Mouse (Mus musculus) MN1 (cell line): ENCODE measurements around the gene Gm5751.
"Not testable (repeated sequence)": the region's sequence is repeated elsewhere in the genome, so short reads cannot be mapped to it uniquely, and the experiment has no call there.

ENCODE experiments used
- DNase-seq: peaks from one replicate; pipeline ENCODE4 v3.0.0-alpha.2; 2016; ENCODE audit warnings: low spot score

The Gm5751 gene

DNA sequence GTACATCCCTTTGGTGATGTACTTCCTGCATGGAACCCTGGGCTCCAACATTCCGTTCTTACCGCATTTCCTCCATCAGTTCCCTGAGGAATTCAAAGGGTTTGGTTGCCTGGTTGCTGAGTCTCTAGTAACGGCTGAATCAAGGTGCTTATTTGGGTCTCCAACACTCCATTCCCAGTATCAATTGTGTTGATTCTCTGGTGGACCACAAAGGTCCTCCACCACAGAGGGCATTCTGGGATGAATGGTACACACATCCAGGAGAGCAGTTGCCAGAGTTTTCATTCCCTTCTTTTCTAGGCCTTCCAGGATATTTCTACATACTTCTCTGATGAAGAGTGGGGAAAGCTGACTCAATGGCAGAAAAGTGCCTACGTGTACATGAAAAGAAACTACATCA lies at the start of gene Gm5751:
Gm5751 (plus strand) TSS at position 301 of the 400 bp plus-strand sequence.
- DNase-seq, result not testable (repeated sequence)

GRCm38 (mm10) chrX:8832043-8832442 lies 42.0 kb upstream of the Gm5751 start:
- DNase-seq, result peak; percentile 25

- no peak for DNase-seq
These were observed 30.4 kb upstream of the Gm5751 start, which contains the start of gene Gm6592 for GRCm38 (mm10) chrX:8843694-8844093. Gm6592 (plus strand) TSS chrX:8843994.

DNA sequence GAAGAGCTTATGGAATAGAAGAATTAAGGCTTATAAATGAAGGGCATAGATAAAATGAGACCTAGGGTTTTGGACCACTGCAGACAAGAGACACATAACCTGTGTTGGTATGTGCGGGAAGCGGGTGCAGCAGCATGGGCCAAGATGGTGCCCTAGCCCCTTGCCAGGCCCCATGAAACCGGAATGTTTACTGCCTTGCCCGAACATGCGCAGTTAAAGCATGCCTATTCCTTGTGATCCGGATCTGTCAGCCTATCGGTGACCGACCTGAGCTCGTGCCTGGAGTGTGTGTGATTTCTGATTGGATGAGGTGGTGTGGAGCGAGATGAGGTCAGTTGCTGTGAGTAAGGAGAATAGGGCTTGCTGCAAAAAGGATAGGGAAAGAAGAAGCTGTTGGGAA lies 21.6 kb upstream of the Gm5751 start:
- peak; percentile 16 for DNase-seq

DNA sequence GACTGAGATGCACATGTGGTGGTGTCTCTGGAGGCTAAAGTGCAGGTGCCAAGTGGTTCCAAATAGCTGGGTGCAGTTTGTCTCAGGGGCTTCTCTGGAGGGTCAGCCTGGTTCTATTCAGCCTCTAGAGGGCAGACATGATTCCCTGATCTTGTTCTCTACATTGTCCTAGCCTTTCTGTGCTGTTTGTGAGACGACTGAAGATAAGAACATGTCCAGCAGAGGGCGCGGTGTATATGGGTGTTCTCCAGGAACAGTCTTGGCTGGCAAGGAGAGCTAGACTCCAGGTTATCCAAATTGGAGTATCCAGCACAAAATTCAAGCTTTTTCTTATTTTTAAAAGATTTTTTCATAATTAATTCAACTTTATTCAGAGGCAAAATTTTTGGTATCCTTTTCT lies 9.7 kb upstream of the Gm5751 start:
- DNase-seq, result peak; percentile 41

GRCm38 (mm10) chrX:8884336-8884735 lies 10.3 kb downstream of the Gm5751 start:
- DNase-seq, result no peak

GRCm38 (mm10) chrX:8891975-8892342 lies 17.9 kb downstream of the Gm5751 start:
- DNase-seq, result no peak

DNA sequence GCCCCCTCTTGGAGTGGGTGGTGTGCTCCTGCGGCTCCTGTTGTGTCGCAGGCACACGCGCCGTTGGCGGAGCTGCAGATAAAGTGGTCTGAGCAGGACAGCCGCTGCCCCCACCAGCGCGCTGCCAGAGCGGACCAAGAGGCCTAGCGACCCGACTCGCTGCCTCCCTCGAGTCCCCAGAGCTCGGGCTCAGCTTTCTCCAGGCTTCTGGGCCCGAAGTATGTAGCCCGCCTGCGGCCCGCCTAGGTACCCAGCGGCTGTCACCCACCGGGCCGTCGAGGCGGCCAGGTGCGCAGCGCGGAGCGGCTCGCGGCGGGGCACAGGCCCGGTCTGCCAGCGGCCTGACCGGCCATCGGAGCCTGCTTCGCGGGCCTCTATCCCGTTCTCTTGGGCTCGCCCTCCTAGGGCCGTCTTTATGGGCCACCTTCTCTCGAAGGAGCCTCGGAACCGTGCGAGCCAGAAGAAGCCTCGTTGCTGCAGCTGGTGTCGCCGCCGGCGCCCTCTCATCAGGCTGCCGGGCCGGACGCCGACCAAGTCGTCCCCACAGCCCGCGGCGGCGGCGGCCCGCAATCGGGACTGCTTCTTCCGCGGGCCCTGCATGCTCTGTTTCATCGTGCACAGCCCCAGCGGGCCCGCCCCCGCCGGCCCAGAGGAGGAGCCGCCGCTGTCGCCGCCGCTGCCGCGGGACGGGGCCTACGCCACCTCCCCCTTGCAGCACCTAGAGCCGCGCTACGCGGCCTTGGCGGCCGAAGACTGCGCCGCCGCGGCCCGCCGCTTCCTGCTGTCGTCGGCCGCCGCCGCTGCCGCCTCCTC lies 18.5 kb downstream of the Gm5751 start, which contains the start of gene B630019K06Rik:
B630019K06Rik (plus strand) TSS at position 40 of the 813 bp plus-strand sequence.
- DNase-seq, result peak; percentile 38

DNA sequence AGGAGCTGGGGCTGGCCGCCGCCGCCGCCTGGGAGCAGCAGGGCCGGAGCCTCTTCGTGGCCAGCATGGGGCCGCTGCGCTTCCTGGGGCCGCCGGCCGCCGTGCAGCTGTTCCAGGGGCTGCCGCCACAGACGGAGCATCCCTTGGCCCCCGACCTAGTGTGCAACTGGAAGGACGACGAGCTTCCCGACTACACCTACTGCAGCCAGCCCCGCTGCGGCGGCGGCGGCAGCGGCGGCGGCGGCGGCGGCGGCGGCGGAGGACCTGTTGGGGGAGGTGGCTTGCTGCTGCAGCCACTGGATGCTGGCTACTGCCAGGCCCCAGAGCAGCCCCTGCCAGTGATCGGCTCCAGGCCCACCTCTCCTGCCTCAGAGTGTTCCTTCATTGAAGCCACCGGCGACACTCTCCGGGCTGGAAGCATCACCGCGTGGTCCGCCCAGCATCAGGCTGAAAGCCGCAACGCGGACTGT lies 19.2 kb downstream of the Gm5751 start:
- peak; percentile 12 for DNase-seq

DNA sequence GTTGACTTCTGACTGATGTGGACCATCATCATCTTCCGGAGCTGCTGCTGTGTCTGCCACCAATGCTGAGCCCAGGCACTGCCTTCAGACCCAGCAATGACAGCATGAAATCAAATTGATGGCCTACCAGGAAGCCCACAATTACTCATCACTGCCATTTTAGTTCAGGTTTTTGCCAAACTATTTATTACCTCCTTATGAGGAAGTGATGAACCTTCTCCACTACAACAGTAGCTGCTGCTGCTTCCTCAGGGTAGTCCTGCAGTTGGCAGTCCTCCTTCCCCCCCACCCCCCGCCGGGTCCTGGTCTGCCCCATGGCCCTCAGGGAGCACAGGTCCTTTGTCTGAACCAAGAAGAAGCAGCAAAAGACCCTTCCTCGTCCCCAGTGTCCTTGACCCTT lies 26.8 kb downstream of the Gm5751 start:
- DNase-seq, result no peak

DNA sequence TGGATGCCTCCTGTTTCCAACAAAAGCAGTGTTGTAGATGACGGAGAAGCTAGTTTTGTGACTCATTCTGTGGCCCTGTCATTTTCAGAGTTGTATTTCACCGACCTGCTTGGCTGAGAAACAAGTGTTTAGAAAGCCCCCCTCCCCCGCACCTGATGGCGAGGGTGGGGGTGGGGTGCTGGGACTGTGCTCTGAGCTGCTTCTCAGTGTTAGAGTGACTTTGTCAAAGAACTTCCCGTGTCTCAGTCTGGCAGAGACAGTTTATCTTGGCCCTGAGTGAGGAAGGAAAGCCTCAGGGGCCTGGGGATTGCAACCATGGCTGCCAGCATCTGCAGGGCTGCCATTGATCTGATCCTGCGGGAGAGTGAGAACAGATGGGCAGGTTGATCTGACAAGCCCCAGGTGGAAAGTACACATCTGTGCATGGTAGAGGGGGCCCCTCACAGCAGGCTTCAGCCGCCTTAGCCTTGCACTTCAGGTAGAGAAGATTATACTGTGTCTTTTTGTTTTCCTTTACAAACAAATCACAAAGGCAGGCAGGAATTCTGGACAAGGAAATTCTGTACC lies 27.9 kb downstream of the Gm5751 start:
- DNase-seq, result no peak

DNA sequence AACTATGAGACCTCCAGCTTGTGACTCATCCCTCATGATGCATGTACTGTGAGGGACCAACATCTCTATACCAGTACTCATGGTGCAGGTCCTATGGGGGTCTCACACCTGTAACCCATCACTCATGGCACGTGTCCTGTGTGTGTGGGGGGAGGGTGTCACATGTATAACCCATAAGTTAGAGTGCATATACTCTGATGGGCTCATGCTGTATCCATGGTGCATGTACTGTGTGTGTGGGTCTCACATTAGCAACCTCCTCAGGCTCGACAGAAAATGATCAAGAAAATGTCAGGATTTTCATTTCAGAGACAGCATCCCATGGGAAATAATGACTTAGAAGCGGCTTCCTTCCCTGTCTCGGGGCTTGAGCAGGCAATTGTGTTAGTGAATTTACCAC lies 47.0 kb downstream of the Gm5751 start:
- DNase-seq, result no peak

DNA sequence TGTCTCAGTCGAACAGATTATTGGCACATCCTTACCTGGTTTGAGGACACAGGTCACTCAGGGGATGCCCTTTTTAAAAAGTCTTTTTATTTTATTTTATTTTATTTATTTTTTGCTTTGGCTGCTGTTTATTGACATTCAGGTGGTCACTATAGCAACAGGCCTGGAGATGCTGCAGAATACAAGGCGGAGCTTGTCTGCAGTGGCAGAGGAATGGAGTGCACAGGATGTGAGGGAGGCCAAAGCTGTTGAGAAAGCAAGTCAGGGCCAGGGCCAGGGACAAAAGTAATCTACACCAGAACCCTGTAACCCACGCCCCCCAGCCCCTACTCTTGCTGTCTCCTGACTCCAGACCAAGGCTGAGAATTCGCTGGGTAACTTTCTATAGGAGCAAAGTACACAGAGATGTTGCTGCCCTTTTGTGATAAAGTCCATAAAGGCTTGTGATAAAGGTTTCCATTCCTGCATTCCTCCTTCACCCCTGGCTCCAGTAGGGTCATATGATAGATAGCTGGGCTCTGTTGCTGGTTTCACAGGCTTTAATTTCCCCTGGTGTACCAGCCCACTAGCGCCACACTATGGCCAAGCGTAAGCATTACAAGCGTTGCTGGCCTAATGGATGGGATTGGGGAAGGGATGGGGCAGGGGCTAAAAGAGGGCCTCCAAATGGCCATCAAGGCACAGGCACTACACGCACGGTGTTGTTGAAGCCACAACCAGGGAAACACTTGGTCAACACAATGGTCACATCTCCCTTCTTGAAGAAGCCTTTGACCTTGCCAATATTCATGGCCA lies 48.0 kb downstream of the Gm5751 start:
- no peak for DNase-seq

GRCm38 (mm10) chrX:8927308-8927707 lies 53.3 kb downstream of the Gm5751 start:
- no peak for DNase-seq
